Mouse (Mus musculus): ENCODE measurements around the gene Srsf7. TPM values are rescaled to one million over a fixed set of nuclear protein-coding genes. Genes with fewer than 3 reads are reported as not detected.
"Not testable (repeated sequence)": the region's sequence is repeated elsewhere in the genome, so short reads cannot be mapped to it uniquely, and the experiment has no call there.

Gene Srsf7
- total RNA-seq (2021) = 100 to 1,000 TPM; 134 to 140 TPM

DNA sequence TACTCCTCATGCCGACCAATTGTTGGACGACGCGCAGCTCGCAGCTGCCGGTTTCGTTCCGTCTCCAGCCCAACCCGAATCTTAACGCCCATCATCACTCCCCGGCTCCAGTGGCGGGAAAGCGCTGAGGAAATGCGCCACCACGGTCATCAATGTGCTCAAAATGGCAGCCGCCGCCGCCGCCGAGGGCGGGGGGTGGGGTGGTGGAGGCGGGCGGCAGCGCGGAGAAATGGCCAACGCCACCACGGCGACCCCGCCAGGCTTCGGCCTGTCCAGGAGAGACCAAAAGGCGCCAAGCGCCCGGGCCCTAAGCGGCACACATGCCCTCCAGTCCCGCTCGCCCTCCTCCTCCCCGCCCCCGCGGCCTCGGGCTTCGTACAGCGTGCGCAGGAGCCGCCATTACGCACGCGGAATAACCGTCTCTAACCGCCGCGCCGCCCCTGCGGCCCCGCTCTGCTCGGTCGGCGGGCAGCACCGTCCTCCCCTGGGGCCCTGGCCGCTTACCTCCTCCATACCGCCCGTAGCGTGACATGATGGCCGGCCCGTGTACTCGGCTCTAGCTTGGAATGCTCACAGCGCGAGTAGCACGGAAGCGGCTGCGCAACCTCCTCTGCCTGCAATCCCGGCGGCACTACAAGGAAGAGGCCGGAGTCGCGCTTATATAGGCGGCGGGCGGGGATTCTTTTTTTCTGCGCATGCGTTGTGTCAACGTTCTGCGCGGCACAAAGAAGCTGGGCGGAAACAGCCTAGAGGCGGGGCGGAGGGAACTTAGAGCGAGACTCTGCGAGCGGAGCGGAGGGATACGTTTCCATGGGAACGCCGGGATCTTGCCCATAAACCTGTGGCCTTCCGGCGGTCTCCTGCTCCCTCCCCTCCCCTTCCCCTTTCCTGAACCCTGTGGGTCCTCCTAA lies at the start of gene Srsf7, which contains the start of gene Ttc39d:
Gene Srsf7 (minus strand): TSS at position 637 of the 911 bp plus-strand sequence.
Gene Ttc39d (plus strand): TSS at position 790 of the 911 bp plus-strand sequence.
- peak; percentile 98 for DNase-seq

DNA sequence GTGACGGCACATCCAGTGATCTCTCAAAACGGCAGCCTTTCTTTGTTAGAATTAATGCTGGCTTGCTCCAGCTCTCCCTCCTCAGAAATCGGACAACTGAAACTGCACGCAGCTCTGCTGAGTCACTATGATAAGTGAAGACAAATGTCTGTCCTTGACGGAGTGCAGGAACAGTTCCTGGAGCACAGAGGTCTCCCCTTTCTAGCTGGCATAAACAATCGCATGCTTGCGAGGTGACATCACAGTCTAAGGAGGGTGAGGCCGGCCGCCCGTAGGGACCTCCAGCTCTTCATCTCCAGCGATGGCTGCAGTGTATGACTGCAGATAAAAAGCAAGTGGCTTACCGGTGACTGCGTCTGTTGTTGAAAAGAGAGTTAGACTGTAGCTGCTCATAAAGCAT lies 48.1 kb upstream of the Srsf7 start:
- DNase-seq = no peak

DNA sequence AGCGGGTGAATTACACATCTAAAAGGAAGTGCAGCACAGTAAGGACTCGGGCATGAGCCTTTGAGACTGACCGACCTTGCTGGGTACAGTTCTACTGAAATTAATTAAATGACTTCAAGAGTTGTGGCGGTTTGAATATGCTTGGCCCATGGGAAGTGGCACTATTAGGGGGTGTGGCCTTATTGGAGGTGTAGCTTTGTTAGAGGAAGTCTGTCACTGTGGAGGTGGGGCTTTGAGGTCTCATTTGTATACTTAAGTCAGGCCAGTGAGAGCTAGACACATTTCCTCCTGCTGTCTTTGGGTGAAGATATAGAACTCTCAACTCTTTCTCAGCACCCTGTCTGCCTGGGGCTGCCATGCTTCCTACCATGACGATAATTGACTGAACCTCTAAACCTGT lies 47.3 kb upstream of the Srsf7 start:
- DNase-seq = no peak

DNA sequence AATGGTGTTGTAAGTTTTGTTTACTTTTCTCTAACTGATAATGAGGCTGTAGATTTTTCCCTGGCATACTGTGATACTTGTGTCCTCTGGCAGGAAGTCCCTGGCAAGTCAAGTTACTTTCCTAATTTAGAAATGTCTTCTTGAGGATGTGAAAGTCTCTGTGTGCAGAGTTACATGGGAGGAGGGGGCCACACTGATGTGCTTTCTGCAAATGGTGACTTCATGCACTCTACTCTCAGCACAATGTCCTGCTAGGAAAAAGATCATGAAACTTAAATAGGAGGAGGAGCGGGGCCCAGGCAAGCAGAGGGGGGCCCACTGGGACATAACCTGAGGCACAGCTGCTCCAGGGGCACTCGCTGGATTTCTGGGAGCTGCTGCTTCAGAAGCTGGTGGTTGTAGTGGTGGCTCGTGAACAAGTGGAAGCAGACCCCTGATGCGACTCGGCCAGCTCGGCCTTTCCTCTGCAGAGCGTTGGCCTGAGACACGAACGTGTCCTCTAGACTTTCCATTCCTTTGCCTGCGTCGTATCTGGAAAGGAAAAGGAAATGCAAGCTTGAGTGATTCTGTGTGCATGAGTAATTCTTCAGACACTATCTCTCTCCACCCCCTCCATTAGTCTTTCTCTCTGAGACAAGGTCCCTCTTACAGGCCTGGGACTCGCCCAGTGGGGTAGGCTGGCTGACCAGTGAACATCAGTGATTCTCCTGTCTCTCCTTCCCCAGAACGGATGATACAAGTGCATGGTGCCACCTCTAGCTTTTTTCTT lies 45.8 kb upstream of the Srsf7 start:
- DNase-seq = no peak

DNA sequence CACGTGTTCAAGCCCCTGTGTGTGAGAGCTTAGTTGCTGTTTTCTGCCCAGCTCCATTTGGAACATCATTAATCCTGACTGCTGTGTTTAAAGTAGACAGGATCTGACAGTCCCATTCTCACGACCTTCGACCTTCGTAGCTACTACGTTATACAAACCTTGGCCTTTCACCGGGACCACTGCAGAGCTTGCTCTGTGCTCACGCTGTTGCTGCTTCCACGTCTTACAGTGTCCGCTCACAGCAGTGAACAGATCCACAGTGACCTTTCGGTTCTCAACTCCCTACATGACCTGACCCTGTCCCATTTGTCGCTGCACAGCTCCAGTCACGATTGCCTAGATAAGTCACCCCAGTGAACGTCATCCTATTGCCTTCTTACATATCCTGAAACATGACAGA lies 36.0 kb upstream of the Srsf7 start:
- DNase-seq = no peak

DNA sequence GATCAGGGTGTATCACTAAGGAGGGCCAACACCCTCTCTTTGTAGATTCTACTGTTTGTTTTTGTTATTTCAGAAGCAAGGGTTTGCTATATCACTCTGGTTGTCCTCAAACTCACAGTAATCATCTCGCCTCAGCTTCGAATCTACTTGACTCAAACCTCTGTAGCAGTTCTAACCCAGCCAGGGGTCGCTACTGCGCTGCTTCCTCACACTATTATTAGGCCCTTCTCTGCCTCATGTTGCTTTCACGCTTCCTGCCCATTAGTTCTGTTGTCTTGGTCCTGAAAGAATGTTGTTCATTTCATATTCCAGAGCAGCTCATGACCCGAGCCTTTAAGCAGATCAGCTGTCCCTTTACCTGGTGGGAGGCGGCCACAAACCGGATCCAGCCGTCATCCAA lies 34.5 kb upstream of the Srsf7 start:
- DNase-seq = no peak

DNA sequence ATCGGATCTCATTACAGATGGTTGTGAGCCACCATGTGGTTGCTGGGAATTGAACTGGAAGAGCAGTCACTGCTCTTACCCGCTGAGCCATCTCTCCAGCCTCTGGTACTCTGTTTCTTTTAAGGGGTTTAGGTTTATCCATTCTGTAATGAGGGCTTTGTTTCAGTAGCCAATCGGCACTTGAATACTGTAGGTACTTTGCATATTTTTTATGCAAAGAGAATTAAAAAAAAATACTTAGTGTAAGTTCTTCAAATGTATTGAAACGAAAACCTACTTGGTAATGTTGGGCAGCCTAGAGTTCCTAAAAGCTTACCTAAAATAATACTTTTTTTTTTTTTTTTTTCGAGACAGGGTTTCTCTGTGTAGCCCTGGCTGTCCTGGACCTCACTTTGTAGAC lies 30.4 kb upstream of the Srsf7 start:
- no peak for DNase-seq

DNA sequence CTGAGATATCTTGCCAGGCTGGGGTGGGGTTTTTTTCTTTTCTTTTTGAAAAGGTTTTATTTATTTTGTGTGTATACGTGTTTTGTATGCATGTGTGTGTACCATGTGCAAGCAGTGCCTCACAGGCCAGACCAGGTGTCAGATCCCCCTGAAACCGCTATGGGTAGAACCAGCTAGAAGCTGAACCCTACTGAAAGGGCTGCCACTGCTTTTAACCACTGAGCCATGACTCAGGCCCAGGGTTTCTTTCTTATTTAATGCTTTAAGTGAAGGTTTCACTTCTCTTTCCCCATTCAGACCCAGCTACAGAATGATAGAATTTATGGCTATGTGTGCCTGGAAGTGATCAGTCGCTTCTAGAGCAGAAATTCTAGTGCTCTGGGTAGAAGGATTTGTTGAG lies 29.7 kb upstream of the Srsf7 start:
- DNase-seq = no peak

DNA sequence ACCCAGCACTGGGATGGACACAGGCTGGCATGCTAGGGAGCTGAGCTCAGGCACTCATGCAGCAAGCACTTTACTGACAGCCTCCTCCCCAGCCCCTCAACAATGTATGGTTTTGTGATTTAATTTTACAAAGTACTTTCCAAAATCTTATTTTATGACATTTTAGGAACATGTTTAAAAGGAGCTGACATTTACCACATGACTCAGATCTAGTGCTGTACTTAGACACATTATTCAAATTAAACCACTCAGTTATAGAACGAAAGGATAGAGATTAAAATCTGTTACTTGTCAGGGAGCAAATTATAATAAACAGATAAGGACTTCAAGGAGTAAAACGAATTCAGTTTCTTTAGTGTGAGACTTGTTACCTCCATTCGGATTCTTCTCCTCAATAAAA lies 28.4 kb upstream of the Srsf7 start:
- DNase-seq = no peak

DNA sequence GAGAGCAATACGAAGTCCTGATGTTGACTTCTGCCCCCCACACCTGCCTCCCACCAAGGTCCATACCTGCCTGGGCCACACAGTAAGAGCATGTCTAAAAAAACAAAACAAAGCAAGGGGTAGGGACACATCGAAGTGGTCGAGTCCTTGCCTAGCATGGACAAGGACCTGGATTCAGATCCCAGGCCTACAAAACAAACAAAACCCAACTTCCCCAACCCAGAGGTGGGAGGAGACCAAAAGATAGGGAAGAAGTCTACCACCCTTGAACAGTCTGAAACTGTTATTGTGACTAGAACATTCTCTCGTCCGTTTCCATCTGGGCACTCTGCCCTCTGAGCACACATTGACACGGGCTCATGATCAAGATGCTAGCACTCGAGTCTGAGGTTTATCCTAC lies 27.3 kb upstream of the Srsf7 start:
- no peak for DNase-seq

DNA sequence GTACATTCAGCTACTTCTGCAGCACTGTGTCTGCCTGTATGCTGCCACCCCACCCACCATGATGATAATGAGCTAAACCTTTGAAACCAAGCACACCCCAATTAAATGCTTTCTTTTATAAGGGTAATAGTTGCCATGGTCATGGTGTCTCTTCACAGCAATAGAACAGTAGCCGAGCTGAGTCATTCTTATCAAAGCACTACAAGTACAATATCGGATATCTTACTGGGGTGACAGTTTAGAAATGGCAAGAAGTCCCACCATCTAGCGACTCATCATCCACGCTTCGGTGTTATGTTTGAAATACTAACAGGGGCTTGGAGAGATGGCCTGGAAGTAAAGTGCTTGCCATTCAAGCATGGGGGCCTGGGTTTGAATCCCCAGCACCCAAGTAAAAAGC lies 26.7 kb upstream of the Srsf7 start:
- no peak for DNase-seq

DNA sequence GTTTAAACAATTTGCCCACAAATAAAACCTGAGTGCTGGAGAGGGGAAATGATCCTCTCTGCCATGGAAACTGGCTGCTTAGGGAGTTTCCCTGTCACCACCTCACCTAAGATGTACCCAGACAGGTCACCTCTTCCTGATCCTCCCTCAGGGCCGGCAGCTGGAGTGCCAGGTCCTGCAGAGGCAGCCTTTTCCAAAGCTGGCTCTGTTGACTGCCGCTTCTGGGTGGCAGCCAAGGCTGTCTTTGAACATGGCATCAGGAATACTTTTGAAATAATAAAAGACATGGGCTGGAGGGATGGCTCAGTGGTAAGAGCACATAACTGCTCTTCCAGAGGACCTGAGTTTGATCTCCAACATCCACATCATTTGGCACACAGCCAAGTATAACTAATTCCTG lies 22.3 kb upstream of the Srsf7 start:
- DNase-seq = peak in 1 of 2 experiments; percentile 25

DNA sequence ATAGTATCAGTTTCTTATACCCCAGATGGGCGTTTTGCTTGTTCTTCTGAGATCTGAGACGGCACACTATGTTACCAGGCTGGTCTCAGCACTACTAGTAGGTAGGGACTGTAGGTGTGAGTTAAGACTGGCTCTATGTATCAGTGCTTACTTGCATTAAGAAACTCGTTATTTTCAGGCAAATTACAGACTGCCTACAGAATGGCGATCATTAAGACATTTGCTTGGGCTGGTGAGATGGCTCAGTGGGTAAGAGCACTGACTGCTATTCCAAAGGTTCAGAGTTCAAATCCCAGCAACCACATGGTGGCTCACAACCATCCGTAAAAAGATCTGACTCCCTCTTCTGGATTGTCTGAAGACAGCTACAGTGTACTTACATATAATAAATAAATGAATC lies 18.0 kb upstream of the Srsf7 start:
- not testable (repeated sequence) for DNase-seq

DNA sequence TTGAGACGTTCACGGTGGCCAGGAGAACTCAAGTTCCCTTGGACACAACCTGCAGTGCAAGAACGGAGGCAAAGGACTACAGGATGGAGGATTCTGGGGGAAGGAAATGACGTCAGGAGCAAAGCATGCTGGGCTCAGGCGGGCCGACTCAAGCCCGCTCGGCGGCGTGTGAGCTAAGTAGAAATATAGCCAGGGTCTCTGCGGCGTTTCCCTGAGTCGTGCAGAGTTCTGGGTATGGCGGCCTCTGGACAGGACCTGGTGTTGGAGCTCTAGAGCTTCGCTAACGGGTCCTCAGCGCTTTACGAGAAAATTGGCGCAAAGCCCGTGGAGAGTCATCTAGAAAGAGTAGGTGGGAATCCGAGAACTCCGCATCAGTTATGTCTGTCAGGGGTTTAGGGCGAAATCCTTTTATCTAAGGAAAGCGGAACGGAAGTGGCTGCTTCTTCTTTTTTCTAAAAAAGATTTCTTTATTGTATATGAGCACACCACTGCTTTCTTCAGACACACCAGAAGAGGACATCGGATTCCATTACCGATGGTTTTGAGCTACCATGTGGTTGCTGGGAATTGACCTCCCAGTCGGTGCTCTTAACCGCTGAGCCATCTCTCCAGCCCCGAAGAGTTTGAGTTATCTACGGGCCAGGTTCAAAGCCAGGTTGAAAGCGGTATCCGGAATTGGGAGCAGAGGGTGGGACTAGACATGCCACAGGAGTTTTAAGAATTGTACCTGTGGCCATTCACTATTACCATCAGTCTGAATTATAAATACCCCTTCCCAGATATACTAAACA lies 17.4 kb upstream of the Srsf7 start, which contains the start of gene Gemin6:
Gene Gemin6 (plus strand): TSS at position 116 of the 791 bp plus-strand sequence.
- peak; percentile 85 to 88 for DNase-seq

DNA sequence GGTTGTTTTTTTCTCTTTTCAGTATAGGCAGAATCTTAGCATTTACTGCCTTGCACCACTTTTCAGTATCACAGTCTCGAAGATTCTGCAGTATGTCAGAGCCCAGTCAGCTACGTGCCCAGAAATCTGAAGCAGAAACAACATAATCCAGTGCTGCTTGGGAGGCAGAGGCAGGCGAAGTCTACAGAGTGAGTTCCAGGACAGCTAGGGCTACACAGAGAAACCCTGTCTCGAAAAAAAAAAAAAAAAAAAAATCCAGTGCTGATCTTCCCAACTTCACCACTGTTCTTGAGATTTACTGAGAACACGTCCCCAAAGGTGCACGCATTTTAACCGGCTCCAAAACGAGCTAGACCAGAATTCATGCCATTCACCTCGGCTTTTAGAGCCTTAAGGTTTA lies 16.7 kb upstream of the Srsf7 start:
- no peak for DNase-seq

DNA sequence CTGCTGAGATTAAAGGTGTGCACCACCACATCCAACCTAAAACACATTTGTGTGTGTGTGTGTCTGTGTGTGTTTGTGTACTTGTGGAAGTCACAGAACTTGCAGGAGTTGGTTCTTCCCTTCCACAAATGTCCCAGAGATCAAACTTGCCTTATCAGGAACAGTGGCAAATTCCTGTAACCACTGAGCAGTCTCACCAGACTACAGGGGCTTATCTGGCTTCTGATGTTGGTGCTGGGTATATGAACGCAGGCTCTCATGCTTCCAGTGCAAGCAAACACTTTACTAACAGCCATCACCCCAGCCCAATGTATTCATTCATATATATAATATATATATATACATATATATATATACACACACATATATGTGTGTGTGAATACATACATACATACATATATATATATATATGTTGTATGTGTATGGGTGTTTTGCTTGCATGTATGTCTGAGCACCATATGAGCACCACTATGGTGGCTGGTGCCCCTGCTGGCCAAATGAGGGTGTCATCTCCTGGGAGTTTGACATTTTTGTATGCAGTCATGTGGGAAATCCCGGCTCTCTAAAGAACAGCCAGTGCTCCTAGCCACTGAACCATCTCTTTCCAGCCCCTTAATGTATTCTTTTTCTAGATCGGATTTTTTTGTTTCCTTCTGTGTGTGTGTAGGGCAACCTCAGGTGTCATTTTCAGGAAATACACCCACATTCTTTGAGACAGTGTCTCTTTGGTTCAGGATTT lies 15.0 kb upstream of the Srsf7 start:
- DNase-seq = no peak

DNA sequence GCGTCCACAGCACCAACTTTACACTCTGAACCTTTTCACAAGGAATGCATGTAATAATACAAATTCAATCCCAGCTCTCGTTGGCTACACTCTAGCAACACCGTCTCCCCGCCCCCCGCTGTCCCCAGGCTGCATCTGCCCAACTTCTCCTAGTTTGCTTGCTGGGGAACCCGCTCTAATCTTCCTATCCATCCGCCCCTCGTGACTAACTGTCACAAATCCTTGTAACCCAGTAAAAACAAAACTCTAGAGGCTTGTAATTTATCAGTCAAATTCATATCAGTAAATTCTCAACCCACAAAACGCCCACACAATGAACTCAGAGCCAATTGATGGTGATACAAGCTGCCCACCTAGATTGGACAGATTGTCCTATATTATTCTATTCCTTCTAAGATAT lies 14.1 kb upstream of the Srsf7 start:
- DNase-seq = no peak

DNA sequence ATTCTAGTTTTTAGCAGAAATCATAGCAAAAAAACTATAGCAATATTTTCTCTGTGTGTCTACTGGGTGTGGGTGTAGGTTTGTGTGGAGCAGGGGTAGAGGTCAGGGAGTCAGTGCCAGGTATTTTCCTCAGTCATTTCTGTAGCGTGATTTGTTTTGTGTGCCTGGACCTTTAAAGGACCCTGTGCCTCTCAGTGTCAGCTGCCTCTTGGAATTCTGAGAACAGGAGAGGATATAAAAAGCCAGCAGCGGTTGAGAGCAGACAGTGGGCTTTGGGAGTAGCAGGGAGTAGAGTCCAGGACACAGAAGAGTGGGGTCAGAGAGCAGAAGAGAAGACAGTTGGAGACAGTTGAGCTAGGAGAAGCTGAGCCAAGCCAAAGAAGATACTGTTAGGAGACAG lies 13.0 kb upstream of the Srsf7 start:
- DNase-seq = no peak

DNA sequence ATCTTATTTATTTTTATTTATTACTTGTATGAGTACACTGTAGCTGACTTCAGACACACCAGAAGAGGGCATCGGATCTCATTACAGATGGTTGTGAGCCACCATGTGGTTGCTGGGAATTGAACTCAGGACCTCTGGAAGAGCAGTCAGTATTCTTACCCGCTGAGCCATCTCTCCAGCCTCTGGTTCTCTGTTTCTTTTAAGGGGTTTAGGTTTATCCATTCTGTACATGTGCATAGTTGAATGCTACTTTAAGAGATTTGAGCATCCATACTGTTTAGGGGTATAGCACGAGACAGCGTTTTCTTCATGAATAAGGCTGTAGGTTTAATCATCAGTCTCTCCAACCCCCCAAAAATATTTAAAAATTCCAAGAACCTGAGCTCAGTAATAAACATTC lies 6.9 kb upstream of the Srsf7 start:
- DNase-seq = not testable (repeated sequence)

DNA sequence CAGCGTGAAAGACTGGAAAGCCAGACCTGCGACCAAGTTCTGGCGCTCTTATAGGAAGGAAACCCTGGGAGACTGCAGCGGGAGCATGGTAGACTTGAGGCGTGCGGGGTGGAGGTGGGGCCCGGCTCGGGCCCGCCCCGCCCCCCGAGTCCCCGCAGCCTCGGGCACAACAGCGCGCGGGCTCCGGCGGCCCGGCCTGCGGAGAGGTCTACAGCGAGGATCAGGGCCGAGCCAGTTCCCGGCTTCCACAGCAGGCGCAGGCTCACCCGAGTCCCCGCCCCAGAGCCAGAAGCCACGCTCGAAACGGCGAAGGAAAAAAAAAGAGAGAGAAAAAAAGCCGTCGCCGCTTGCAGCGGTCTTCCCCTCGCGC lies 821 bp downstream of the Srsf7 start:
- no peak for DNase-seq

DNA sequence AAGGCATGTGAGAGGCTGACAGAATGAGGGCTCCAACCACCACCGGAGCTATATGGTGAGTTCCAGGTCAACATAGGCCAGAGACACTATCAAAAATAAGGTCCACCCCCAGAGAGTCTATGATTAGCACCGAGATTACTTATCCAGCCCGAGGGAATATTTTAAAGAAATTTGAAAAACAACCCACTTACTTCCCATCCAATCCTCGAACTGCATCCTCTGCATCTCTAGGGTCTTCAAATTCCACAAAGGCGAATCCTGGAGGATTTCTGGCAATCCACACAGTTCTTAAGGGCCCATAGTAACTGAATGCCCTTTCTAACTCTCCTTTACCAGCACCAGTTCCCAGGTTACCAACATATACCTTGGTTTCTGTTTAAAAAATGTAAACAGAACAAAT lies 1.4 kb downstream of the Srsf7 start:
- DNase-seq = no peak

DNA sequence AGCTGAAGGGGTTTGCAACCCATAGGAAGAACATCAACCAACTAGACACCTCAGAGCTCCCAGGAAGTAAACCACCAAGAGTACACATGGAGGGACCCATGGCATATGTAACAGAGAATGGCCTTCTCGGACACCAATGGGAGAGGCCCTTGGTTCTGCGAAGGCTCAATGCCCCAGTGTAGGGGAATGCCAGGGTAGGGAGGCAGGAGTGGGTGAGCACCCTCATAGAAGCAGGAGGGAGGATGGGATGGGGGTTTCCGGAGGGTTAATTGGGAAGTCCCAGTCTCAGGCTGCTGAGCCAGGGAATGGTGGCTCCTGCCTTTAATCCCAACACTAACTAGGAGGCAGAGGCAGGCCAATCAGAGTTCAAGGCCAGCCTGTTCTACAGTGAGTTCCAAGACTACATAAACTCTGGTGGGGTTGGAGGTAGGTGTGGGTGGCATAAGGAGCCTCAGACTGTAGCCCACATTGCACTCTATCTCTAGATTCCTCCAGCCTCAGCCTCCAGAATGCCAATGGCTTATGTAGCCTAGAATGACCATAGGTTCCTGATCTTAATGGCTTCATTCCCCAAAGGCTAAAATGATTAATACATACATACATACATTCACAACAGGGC lies 7.8 kb downstream of the Srsf7 start:
- no peak for DNase-seq
